Mouse (Mus musculus) liver, adult 2 months (tissue): Measurements from ENCODE around the gene Pafah1b2.

Source experiments
- CTCF ChIP-seq: fragments of 200-500 bp; IDR thresholded peaks from 2 replicates; pipeline ENCODE4 v1.5.1; 2011; ENCODE audit warnings: low read depth, low read length, control low read depth
- POLR2A ChIP-seq: fragments of 200-500 bp; IDR thresholded peaks from 2 replicates; pipeline ENCODE4 v1.6.1; 2011; ENCODE audit warnings: low read length, control low read depth; ENCODE audit not compliant: insufficient read depth; ENCODE audit errors: extremely low read depth

DNA sequence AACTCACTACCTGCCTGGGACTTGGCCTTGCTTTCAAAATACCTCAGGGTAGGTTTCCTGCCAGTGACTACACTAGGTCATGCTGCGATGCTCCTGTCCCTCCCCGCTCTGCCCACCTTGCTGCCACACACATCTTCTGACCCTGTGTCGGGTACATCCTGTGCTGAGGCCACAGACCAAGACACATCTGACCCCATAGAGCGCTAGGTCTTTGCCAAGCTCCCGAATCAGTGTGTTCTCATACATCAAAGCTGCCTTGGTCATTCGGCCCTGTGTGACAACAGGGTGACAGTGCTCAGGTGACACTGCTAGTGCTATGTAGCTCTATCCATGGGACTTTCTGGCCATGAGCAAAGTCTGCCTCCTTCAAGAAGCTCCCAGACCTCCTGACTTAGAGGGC is 72.7 kb downstream of the Pafah1b2 start:
- TF ChIP-seq CTCF (no peak), POLR2A (no peak)
